In genomic region chr11:74479715-74480289, GRCm38 (mm10) we compare ENCODE assay signal across 11 mouse cellular contexts.
DNase-seq lines count a peak whose midpoint lies in the region; ATAC-seq lines count a peak whose summit lies in the region.
"Had no signal": no experiment of that assay in that cellular context is flagged by ENCODE, and none has a peak within 500 bp of the region (broad histone marks: within the 10 kb centered on the region; RNA-seq: fewer than 3 reads in every experiment).

No protein-coding gene starts in this region.

- peak; percentile 34 for DNase-seq in cerebellum, adult 9-10 months
- no peak for DNase-seq in cerebellum, adult 8-10 months
- DNase-seq in left cerebral cortex, postnatal 25 days (ENCODE audit: low spot score in 2 of 2) = peak; percentile 56 to 61
- DNase-seq in left cerebral cortex, postnatal 36 days (ENCODE audit: low spot score in 2 of 2) = no peak
- DNase-seq in spleen, postnatal 36 days (ENCODE audit: low spot score in 2 of 2) = peak; percentile 37 to 44
- no peak for DNase-seq in spleen, postnatal 14 days (ENCODE audit: low spot score in 2 of 2)
- no peak for DNase-seq in urinary bladder, adult 2 months (ENCODE audit: low spot score)
- DNase-seq: gastrocnemius, postnatal 36 days; kidney, postnatal 36 days had no signal

- no peak for ATAC-seq in CD4-positive, CD25-positive, alpha-beta regulatory T cell, adult 4 months
- ATAC-seq: intestine, embryonic 16.5 days had no signal

- intact Hi-C loops in left cerebral cortex, postnatal 25 days (cut with DNase I) = no loop called here
- intact Hi-C loops in left cerebral cortex, postnatal 36 days (cut with DNase I) = loop anchor here (5.0 kb wide), 1 partner anchor 42 kb away; no protein-coding TSS in a partner anchor

Comparison
In these comparisons a context has a peak if more than half of its experiments do, and no peak if none do; other contexts are left out.
1. DNase-seq: peak in cerebellum, adult 9-10 months (single experiment), left cerebral cortex, postnatal 25 days (2 of 2) and spleen, postnatal 36 days (2 of 2); none in cerebellum, adult 8-10 months (single experiment), left cerebral cortex, postnatal 36 days (0 of 2), spleen, postnatal 14 days (0 of 2) and urinary bladder, adult 2 months (single experiment).